Mouse (Mus musculus): ENCODE data around the gene Eif4e1b.

DNA sequence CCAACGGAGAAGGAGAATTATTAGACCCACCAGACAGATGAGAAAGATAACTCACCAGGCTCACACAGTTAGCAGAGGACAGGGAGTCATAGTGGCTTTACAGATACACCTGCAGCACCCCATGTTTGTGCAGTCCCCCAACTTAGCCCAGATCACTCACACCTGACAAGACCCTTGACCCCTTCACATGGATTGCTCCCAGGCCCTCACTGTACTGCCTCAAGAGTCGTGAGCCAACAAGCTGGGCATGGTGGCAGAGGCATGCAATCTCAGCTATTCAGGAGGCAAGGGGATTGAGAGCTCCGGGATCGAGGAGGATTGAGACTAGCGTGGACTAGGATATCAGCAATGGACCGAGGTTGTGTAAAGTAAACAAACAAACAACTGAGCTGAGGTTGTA, 30.1 kb upstream of the Eif4e1b start:
- TF ChIP-seq CTCF (IDR thresholded peaks at IDR 0.05) (no peak), POLR2A (IDR thresholded peaks at IDR 0.05; ENCODE audit: insufficient read depth, low read depth, low read length) (no peak), EP300 (IDR thresholded peaks at IDR 0.05; ENCODE audit: insufficient read depth, low read depth, low read length) (no peak)
